Mouse (Mus musculus) duodenum, adult 2 months (tissue): ENCODE measurements around the gene Hoxc11. TPM values are rescaled to one million over a fixed set of nuclear protein-coding genes. Genes with fewer than 3 reads are reported as not detected.

Experiments used
- polyA plus RNA-seq: library from polyadenylated mRNA; depleted of rRNA; stranded (reverse); fragments of >200 nt; gene quantifications from 2 replicates; pipeline ENCODE4 v1.2.3, GENCODE M21; 2012; ENCODE audit warnings: low replicate concordance; rRNA removed

Hoxc11 gene
- not detected in 2 replicates for polyA plus RNA-seq

DNA sequence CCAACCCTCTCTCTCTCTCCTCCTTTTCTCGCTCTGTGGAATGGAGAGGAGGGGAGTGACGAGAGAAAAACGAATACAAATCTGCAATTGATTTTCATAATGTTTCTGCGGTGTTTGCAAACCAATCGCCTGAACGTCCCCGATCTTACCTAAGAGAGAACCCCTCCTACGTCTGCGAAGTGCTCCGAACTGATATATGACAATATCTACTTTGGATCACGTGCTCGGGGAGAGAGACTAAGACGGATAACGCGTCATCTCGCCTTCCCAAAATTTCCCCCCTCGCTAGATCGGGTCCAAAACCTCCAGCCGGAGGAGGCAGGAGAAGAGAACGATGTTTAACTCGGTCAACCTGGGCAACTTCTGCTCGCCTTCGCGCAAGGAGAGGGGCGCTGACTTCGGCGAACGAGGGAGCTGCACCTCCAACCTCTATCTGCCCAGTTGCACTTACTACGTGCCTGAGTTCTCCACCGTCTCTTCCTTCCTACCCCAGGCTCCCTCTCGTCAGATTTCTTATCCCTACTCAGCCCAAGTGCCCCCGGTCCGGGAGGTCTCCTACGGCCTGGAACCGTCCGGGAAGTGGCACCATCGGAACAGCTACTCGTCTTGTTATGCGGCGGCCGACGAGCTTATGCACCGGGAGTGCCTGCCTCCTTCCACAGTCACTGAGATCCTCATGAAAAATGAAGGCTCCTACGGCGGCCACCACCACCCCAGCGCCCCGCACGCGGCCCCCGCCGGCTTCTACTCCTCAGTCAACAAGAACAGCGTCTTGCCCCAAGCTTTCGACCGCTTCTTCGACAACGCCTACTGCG lies at the start of gene Hoxc11:
Hoxc11 (plus strand) TSS at position 236 of the 815 bp plus-strand sequence.

DNA sequence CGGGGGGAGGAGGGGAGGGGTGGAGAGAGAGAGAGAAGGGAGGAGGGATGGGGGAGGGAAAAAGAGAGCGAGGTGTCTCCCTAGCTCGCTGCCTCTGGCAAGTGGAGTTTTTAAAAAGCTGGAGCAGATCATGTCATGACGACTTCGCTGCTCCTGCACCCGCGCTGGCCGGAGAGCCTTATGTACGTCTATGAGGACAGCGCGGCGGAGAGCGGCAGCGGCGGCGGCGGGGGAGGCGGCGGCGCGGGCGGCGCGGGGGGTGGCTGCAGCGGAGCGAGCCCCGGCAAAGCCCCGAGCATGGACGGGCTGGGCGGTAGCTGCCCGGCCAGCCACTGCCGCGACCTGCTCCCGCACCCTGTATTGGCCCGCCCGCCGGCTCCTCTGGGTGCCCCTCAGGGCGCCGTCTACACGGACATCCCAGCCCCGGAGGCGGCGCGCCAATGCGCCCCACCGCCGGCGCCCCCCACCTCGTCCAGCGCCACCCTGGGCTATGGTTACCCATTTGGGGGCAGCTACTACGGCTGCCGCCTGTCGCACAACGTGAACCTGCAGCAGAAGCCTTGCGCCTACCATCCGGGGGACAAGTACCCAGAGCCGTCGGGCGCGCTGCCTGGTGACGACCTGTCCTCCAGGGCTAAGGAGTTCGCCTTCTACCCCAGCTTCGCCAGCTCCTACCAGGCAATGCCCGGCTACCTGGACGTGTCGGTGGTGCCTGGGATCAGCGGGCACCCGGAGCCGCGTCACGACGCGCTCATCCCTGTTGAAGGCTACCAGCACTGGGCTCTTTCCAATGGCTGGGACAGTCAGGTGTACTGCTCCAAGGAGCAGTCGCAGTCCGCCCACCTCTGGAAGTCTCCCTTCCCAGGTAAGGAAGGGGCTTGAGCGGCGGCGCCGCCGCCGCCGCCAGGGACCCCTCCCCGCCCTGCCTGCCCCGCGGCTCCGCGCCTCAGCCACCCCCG lies 32.9 kb upstream of the Hoxc11 start, which contains the start of gene Hoxc13:
Hoxc13 (plus strand) TSS at position 51 of the 959 bp plus-strand sequence.

DNA sequence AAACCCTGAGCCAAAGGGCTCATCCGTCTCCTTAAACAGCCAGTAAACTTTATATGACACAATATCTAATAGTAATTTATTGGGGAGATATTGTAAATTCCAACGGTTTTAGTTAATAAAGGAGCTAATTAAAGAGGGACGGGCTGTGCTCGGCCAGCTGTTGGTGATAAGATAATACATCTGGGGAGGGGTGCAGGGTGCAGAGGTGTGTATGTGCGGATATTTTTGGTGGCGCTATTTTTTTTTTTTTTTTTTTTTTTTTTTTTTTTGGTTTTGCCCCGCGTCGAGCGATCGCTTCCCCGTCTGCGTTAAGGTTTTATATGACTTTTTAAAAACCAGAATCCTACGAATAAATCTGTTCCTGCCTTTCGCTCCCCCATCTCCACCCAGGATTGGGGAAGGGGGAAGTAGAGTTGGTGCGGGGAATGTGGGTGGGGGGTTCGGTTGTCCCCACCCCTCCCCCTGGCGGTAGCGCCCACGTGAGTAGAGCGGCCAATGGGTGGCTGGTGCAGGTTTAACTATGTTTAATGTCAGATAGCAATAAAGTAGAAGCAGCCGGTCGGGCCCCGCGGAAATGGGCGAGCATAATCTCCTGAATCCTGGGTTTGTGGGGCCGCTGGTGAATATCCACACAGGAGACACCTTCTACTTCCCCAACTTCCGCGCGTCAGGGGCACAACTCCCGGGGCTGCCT lies 17.8 kb upstream of the Hoxc11 start, which contains the start of gene Hoxc12:
Hoxc12 (plus strand) TSS at position 479 of the 694 bp plus-strand sequence.

DNA sequence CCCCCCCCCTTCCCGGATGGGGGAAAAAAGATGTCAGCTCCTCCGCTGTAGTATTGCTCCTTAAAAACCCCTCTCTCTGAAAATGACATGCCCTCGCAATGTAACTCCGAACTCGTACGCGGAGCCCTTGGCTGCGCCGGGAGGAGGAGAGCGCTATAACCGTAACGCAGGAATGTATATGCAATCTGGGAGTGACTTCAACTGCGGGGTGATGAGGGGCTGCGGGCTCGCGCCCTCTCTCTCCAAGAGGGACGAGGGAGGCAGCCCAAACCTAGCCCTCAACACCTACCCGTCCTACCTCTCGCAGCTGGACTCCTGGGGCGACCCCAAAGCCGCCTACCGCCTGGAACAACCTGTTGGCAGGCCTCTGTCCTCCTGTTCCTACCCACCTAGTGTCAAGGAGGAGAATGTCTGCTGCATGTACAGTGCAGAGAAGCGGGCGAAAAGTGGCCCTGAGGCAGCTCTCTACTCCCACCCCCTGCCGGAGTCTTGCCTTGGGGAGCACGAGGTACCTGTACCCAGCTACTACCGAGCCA lies 12.6 kb downstream of the Hoxc11 start, which contains the start of gene Hoxc10:
Hoxc10 (plus strand) TSS at position 21 of the 536 bp plus-strand sequence.

DNA sequence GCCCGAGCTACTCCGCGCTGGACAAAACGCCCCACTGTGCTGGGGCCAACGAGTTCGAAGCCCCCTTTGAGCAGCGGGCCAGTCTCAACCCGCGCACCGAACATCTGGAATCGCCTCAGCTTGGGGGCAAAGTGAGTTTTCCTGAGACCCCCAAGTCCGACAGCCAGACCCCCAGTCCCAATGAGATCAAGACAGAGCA lies 13.0 kb downstream of the Hoxc11 start, which contains the start of gene Hoxc5:
Hoxc5 (plus strand) TSS at position 132 of the 199 bp plus-strand sequence.

DNA sequence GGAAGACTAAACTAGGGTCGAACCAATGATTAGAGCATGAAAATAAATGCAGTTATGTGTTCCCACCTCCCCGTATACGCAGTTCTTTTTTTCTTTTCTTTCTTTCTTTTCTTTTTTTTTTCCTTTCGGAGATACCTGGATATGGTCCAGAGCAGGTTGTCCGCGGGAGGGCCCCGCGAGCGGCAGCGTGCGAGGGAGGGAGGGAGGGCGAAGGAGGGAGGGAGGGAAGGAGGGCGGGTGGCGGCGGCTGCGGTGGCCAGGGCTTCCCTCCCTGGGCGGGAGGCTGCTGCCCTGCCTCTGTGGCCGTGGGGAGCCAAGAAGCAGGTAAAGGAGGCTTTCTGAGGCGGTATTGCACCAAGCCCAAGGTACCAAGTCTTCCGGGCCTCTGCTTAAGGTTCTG lies 21.9 kb downstream of the Hoxc11 start, which contains the start of gene Hoxc9:
Hoxc9 (plus strand) TSS at position 269 of the 400 bp plus-strand sequence.

DNA sequence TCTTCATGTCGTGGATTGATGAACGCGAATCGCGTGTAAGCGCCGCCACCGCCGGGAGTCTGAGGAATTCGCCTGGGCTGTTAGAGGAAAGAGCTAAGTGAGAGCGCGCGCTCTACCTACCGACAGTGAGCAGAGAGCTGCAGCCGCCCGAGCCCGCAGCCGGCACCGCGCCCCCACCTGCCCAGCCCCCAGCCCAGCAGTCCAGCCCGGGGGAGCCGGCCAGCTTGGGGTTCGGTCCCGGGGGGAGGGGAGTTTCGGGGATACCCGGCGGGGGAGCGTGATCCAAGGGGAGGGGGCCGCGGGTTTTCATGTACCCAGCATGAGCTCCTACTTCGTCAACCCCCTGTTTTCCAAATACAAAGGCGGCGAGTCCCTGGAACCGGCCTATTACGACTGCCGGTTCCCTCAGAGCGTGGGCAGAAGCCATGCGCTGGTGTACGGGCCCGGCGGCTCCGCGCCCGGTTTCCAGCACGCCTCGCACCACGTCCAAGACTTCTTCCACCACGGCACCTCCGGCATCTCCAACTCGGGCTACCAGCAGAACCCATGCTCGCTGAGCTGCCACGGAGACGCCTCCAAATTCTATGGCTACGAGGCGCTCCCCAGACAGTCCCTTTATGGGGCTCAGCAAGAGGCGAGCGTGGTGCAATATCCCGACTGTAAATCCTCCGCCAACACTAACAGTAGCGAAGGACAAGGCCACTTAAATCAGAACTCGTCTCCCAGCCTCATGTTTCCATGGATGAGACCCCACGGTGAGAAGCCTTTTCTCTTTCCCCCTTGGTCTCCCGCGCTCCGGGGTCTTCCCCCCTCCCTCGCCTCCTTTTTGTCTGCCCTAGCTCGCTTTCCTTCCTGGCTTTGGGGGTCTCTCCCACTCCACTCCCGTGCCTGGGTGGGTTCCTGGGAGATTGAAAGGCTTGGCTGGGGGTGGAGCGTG lies 36.5 kb downstream of the Hoxc11 start, which contains the start of gene Hoxc8:
Hoxc8 (plus strand) TSS at position 147 of the 937 bp plus-strand sequence.

DNA sequence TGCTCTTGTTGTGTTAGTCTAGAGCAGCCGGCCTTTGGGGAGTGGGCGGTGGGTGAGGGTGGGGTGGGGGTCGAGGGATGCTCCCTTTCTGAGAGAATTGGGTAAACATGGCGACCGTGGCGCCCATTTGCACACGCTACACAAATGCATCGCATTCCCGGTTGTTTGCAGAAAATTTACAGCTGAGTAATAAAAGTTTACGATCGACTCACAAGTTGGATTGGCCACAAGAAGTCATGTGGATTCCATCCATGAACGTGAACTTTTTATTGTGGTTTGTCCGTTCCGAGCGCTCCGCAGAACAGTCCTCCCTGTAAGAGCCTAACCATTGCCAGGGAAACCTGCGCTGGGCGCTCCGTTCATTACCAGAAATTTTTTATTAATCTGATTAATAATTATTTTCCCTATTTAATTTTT lies 43.7 kb downstream of the Hoxc11 start, which contains the start of gene Hoxc6:
Hoxc6 (plus strand) TSS at position 319 of the 417 bp plus-strand sequence.

Other genes starting within 250 kb of the Hoxc11 start
- gene Calcoco1, start 232.2 kb upstream of the Hoxc11 start, polyA plus RNA-seq, result 12.7 and 15.6 TPM in 2 replicates
- gene Hoxc13, start 33.3 kb upstream of the Hoxc11 start, polyA plus RNA-seq, result not detected in 2 replicates
- gene Hoxc12, start 17.7 kb upstream of the Hoxc11 start, polyA plus RNA-seq, result not detected in 2 replicates
- not detected in 2 replicates for gene Hoxc10, start 12.4 kb downstream of the Hoxc11 start, polyA plus RNA-seq
- 0.12 and 2.0 TPM in 2 replicates for gene Hoxc5, start 13.0 kb downstream of the Hoxc11 start, polyA plus RNA-seq
- not detected in 2 replicates for gene Hoxc9, start 22.0 kb downstream of the Hoxc11 start, polyA plus RNA-seq
- 0.13 TPM in 1 of 2 replicates, not detected in the other for gene Hoxc8, start 36.2 kb downstream of the Hoxc11 start, polyA plus RNA-seq
- gene Hoxc6, start 43.8 kb downstream of the Hoxc11 start, polyA plus RNA-seq, result 0.13 and 3.5 TPM in 2 replicates
- 1.1 and 1.5 TPM in 2 replicates for gene Hoxc4, start 64.5 kb downstream of the Hoxc11 start, polyA plus RNA-seq
- gene Smug1, start 212.7 kb downstream of the Hoxc11 start, polyA plus RNA-seq, result 6.7 and 12.1 TPM in 2 replicates